Mouse (Mus musculus): Measurements from ENCODE around the gene Rexo4.

DNA sequence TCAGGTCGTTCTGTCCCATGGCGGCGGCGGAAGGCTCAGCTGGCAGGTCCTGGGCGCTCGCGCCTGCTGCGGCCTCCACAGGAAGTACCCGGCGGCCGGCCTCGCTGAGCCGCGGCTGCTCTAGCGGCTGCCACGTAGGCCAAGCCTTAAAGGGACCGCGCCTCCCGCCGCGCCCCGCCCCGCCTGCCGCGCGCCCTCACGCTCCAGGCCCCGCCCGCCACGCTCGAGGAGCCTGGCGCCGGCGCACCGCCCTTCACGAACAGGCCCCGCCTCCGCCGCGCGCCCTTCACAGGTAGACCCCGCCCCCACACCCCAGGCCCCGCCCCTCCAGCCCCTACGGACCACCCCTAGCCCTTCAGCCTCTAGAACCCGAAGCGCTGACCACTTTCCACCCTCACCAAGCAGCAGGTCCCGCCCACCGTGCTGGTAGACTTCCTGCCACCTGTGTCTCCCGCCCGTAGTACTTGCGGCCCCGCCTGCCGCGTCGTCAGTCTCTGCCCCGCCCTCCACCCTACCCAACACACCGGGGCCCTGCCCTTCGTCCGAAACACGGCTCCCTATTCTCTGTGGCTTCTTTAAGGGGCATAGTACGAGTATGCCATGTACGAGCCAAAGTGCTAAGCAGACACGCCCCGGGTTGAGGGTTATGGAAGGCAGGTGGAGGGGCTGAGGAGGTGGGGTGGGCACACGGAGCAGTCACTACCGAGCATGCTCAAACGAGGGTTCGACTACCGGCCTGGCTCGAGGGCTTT, 30.7 kb downstream of the Rexo4 start, which contains the start of the genes Surf4 and Stkld1:
- no peak for TF ChIP-seq CTCF (IDR thresholded peaks at IDR 0.05; ENCODE audit: low read depth)
- no peak for TF ChIP-seq EP300 (IDR thresholded peaks at IDR 0.05; ENCODE audit: low read depth)
